Mouse (Mus musculus) liver, embryonic 13.5 days (tissue): ENCODE data around the gene Fnbp4. TPM values are rescaled to one million over a fixed set of nuclear protein-coding genes. Genes with fewer than 3 reads are reported as not detected.
A peak's percentile ranks its signal among the peaks of the same experiment; 100 is the strongest.

Experiments used
- ATAC-seq: fragments of 200-750 bp; cut with Nextera tagmentation; 2 replicates; pipeline ENCODE4 v1.8.0; 2017; ENCODE audit warnings: low read depth, mild to moderate bottlenecking, moderate number of reproducible peaks, moderate library complexity
- DNase-seq: peaks from one replicate; pipeline ENCODE4 v3.0.0; 2022
- H3K27ac ChIP-seq: fragments of 300-500 bp; sonication (generic); 2 replicates; pipeline ENCODE4 v1.5.1; 2015; ENCODE audit warnings: moderate library complexity, mild to moderate bottlenecking, inconsistent platforms
- H3K27me3 ChIP-seq: fragments of 300-500 bp; sonication (generic); 2 replicates; pipeline ENCODE4 v1.6.1; 2015; ENCODE audit warnings: mild to moderate bottlenecking, inconsistent platforms
- H3K36me3 ChIP-seq: fragments of 300-500 bp; sonication (generic); 2 replicates; pipeline ENCODE4 v1.6.1; 2015; ENCODE audit warnings: mild to moderate bottlenecking, inconsistent platforms
- H3K4me1 ChIP-seq: fragments of 300-500 bp; sonication (generic); replicated peaks from 2 replicates; pipeline ENCODE4 v1.6.1; 2015; ENCODE audit warnings: inconsistent platforms
- H3K4me2 ChIP-seq: fragments of 300-500 bp; sonication (generic); 2 replicates; pipeline ENCODE4 v1.6.1; 2015; ENCODE audit warnings: inconsistent platforms, mild to moderate bottlenecking, moderate library complexity
- H3K4me3 ChIP-seq: fragments of 300-500 bp; sonication (generic); replicated peaks from 2 replicates; pipeline ENCODE4 v1.5.1; 2015; ENCODE audit warnings: mild to moderate bottlenecking, inconsistent platforms
- H3K9ac ChIP-seq: fragments of 300-500 bp; sonication (generic); 2 replicates; pipeline ENCODE4 v1.6.1; 2015; ENCODE audit warnings: mild to moderate bottlenecking, inconsistent platforms
- H3K9me3 ChIP-seq: fragments of 300-500 bp; sonication (generic); replicated peaks from 2 replicates; pipeline ENCODE4 v1.6.1; 2016; ENCODE audit warnings: inconsistent platforms
- WGBS: fragments of 180-500 bp; shearing (Covaris S2); methylation state at CpG from one replicate; pipeline ENCODE4 v1.1.7; 2015; ENCODE audit not compliant: insufficient replicate concordance; 5-methylcytosine and 5-hydroxymethylcytosine counted together
- polyA plus RNA-seq: library from polyadenylated mRNA; unstranded; fragments of >200 nt; fragmentation: Nextera tagmentation; extraction: Ambion mirVana; gene quantifications from 2 replicates; pipeline ENCODE4 v1.2.1, GENCODE M21; 2015

Gene Fnbp4
- polyA plus RNA-seq, 1 experiment from 2014 or later, result 30.4 TPM

DNA sequence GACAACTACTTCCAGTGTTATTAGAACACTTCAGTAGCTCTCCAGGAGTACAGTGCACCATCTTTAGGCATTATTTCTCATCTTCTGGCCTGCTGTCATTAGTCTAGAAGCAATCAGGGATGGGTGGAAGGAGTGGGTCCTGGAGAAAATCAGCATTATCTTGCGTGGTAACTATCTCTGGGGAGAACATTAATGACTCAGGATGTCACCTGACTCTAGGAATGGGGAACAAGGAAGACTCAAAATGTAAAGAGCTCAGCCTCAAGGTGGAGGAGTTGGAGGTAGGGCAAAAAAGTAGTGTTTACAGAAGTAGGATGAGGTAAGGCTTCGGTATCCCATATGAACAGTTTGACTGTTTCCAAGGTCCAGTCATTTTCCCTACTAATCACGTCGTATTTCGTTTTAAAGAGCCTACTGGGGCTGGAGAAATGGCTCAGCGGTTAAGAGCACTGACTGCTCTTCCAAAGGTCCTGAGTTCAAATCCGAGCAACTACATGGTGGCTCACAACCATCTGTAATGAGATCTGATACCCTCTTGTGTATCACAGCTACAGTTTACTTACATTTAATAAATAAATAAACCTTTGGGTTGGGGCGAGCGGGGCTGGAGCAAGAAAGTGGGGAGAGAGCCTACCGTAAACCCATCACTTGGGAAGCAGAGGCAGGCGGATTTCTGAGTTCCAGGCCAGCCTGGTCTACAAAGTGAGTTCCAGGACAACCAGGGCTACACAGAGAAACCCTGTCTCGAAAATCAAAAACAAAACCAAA lies 701 bp upstream of the Fnbp4 start:
- H3K4me2 ChIP-seq, result peak overlapping the region; percentile 76
- no peaks in the 10 kb centered on the region for H3K27me3 ChIP-seq
- no peak for ATAC-seq
- H3K27ac ChIP-seq, result peak overlapping the region; percentile 74
- peak overlapping the region; percentile 52 for H3K4me3 ChIP-seq
- H3K4me1 ChIP-seq, result peaks cover 34% of the 10 kb centered on the region
- H3K36me3 ChIP-seq, result peaks cover 23% of the 10 kb centered on the region
- H3K9me3 ChIP-seq, result no peaks in the 10 kb centered on the region
- DNase-seq, result no peak
- WGBS, result 43% methylated on average over 12 of the region's 12 CpGs
- H3K9ac ChIP-seq, result peak overlapping the region; percentile 63

DNA sequence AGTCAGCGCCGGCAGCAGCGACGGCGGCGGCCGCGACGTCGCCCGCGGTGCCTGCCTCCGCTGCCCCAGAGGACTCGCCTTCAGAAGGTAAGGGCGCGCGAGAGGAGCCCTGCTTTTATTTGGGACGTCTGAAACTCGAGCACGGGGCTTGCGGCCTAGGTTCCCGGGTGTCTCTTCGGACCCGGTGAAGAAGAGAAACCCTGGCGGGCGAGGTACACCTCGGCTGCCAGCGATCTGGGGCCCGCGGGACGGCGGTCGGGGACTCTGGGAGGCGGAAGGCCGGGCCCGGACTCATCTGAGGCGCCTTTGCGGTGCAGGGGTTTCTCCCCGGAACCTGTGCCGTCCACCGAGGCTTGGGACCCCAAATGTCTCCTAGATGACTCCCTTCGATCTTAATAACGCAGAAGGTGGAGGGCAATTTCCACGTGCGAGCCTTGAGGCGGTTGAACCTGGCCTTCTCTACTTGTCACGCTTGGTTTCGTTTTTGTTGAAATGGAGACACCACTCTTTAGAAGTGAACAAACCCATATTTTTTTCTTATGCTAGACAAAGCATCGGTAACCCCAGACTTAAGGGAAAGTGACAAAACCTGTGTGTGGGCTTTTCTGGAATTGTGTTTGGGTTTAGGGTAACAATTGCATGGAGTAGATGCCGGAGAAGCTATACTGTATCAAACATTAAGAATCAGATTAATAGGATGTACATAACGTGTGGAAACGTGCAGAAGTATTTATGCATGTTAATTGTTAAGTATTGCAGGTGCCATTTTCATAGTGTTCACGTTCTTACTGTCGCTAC lies 769 bp downstream of the Fnbp4 start:
- no peaks in the 10 kb centered on the region for H3K9me3 ChIP-seq
- H3K4me2 ChIP-seq, result peak overlapping the region; percentile 77
- under 1% methylated on average over 54 of the region's 54 CpGs for WGBS
- H3K27me3 ChIP-seq, result no peaks in the 10 kb centered on the region
- peaks cover 41% of the 10 kb centered on the region for H3K4me1 ChIP-seq
- no peak for DNase-seq
- peaks cover 37% of the 10 kb centered on the region for H3K36me3 ChIP-seq
- peak; percentile 42 for ATAC-seq
- peak overlapping the region; percentile 87 for H3K4me3 ChIP-seq
- peak overlapping the region; percentile 96 for H3K9ac ChIP-seq
- peak overlapping the region; percentile 93 for H3K27ac ChIP-seq

DNA sequence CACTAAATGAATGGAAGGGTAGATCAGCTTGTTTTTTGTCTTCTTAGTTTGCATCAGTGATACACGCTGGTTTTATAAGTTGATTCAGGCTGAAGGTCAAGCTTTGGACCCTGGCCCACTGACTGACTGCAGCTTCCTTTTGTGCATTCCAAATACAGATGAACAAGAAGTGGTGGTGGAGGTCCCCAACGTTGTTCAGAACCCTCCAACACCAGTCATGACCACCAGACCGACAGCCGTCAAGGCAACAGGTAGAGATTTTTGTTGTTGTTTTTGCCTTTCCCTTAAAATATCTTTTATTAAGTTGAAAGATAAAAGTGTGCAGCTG lies 1.3 kb downstream of the Fnbp4 start:
- DNase-seq (no peak), ATAC-seq (no peak)
- WGBS, result 7% methylated on average over 4 of the region's 4 CpGs
- H3K4me1 ChIP-seq, result peaks cover 41% of the 10 kb centered on the region
- peak overlapping the region; percentile 93 for H3K27ac ChIP-seq
- H3K27me3 ChIP-seq, result no peaks in the 10 kb centered on the region
- no peaks in the 10 kb centered on the region for H3K9me3 ChIP-seq
- H3K36me3 ChIP-seq, result peaks cover 42% of the 10 kb centered on the region
- peak overlapping the region; percentile 77 for H3K4me2 ChIP-seq
- peak overlapping the region; percentile 87 for H3K4me3 ChIP-seq
- H3K9ac ChIP-seq, result peak overlapping the region; percentile 96

DNA sequence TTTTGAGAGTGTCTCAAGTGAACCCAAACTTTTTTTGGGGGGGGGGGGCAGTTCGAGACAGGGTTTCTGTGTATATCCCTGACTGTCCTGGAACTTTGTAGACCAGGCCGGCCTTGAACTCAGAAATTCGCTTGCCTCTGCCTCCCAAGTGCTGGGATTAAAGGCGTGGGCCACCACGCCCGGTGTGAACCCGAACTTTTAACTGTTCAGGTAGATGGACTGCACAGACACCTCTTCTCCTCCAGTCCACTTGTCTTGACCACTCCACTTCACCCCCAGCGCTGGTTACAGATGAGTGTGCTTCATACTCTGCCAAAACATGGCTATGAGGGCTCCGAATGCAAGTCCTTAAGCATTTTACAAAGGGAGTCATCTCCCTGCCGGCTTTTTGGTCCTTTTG lies 2.0 kb downstream of the Fnbp4 start:
- ATAC-seq, result no peak
- H3K9ac ChIP-seq, result peak overlapping the region; percentile 96
- peak overlapping the region; percentile 77 for H3K4me2 ChIP-seq
- H3K27ac ChIP-seq, result no peak overlapping the region
- peaks cover 41% of the 10 kb centered on the region for H3K4me1 ChIP-seq
- peak overlapping the region; percentile 87 for H3K4me3 ChIP-seq
- H3K36me3 ChIP-seq, result peaks cover 48% of the 10 kb centered on the region
- no peaks in the 10 kb centered on the region for H3K9me3 ChIP-seq
- no peak for DNase-seq
- H3K27me3 ChIP-seq, result no peaks in the 10 kb centered on the region
- 74% methylated on average over 10 of the region's 10 CpGs for WGBS

DNA sequence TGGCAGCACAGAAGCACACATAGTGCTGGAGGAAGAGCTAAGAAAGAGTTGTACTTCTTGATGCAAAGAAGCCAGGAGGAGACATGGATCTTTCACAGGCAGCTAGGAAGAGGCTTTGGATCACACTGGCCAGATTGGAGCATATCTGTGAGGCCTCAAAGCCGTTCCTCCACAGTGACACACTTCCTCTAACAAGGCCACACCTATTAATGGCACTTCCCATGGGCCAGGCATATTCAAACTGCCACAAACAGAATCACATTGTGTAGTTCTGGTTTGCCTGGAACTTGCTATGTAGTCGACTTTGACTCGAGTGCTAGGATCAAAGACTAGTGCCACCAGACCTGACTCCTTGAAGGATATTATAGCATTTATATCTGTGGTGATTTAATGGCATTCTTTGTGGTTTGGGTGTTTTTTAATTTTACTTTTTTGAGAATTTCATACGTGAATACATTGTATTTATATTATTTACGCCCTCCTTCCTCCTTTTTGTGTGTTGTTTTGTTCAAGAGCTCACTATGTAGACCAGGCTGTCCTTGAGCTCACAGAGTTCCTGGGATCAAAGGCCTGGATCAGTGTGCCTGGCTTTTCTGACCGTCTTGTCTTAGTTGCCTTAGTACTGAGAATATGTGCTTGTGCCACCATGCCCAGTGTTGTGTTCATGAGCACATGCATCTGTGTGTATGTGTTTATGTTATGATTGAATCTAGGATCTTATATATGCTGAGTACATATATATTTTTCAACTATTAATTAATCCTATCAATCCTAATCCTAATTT lies 4.7 kb downstream of the Fnbp4 start:
- peaks cover 74% of the 10 kb centered on the region for H3K36me3 ChIP-seq
- H3K9me3 ChIP-seq, result no peaks in the 10 kb centered on the region
- DNase-seq (no peak), ATAC-seq (no peak)
- no peak overlapping the region for H3K27ac ChIP-seq
- no peak overlapping the region for H3K4me2 ChIP-seq
- peaks cover 34% of the 10 kb centered on the region for H3K4me1 ChIP-seq
- no peak overlapping the region for H3K4me3 ChIP-seq
- H3K27me3 ChIP-seq, result no peaks in the 10 kb centered on the region
- no peak overlapping the region for H3K9ac ChIP-seq
- 65% methylated on average over 6 of the region's 6 CpGs for WGBS

DNA sequence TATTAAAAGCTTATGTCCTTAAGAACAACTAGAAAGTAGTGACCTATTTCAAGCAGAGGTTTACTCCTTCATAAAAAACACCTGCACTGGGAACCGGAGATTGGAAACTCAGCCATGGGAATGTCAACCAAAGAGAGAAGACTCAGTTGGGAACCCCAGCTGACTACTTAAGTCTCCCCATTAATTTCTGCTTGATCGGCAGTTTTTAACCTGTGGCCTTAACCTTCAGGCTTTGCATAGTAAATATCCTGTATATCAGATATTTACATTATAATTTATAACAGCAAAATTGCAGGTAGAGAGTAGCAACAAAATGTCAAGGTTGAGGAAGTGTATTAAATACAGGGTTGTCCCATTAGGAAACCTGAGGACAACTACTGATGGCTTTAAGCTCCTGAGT lies 8.4 kb downstream of the Fnbp4 start:
- Histone ChIP-seq H3K27me3 (no peaks in the 10 kb centered on the region), H3K27ac (no peak overlapping the region), H3K4me3 (no peak overlapping the region), H3K4me1 (peaks cover 16% of the 10 kb centered on the region), H3K4me2 (no peak overlapping the region), H3K36me3 (peaks cover 93% of the 10 kb centered on the region), H3K9me3 (no peaks in the 10 kb centered on the region), H3K9ac (no peak overlapping the region)
- 89% methylated on average over 2 of the region's 2 CpGs for WGBS
- ATAC-seq (no peak), DNase-seq (no peak)

DNA sequence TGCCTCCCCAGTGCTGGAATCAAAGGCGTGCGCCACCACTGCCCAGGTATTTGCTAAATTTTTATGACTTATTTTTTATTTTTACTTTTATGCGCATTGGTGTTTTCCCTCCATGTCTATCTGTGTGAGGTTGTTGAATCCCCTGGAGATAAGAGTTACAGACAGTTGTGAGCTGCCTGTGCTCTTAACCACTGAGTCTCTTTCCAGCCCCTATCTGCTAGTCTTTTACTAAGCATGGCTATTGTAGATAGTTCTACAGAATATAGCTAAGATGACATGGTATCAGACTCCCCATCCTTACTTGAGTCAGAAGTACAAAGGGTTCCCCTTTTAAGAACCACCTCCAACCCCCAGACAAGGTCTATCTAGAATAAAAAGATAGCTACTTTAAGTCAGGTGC lies 9.0 kb downstream of the Fnbp4 start:
- H3K9me3 ChIP-seq, result no peaks in the 10 kb centered on the region
- DNase-seq (no peak), ATAC-seq (no peak)
- no peaks in the 10 kb centered on the region for H3K27me3 ChIP-seq
- peaks cover 10% of the 10 kb centered on the region for H3K4me1 ChIP-seq
- H3K9ac ChIP-seq, result no peak overlapping the region
- peaks cover 93% of the 10 kb centered on the region for H3K36me3 ChIP-seq
- H3K4me3 ChIP-seq, result no peak overlapping the region
- H3K27ac ChIP-seq, result no peak overlapping the region
- 79% methylated on average over 3 of the region's 3 CpGs for WGBS
- no peak overlapping the region for H3K4me2 ChIP-seq

DNA sequence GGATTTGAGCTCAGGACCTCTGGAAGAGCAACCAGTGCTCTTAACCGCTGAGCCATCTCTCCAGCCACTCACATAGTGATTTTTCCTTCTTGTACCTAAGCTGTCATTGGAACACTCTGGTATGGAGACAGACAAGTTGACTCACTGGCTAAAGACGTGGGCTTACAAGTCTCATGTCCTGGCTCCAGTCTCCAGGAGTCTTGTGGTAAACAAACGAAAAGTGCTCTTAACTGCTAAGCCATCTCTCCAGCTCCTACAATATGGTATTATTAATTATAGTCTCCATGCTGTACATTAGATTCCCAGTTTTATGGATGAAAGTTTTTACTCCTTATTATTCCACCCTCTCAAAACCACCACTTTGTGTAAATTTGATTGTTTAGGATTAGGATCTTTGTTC lies 20.0 kb downstream of the Fnbp4 start:
- H3K4me3 ChIP-seq, result no peak overlapping the region
- peaks cover 92% of the 10 kb centered on the region for H3K36me3 ChIP-seq
- no peaks in the 10 kb centered on the region for H3K9me3 ChIP-seq
- H3K4me1 ChIP-seq, result no peaks in the 10 kb centered on the region
- no peak overlapping the region for H3K9ac ChIP-seq
- ATAC-seq (no peak), DNase-seq (no peak)
- H3K27me3 ChIP-seq, result no peaks in the 10 kb centered on the region
- WGBS, result 80% methylated on average over 3 of the region's 3 CpGs
- H3K27ac ChIP-seq, result no peak overlapping the region
- H3K4me2 ChIP-seq, result no peak overlapping the region

DNA sequence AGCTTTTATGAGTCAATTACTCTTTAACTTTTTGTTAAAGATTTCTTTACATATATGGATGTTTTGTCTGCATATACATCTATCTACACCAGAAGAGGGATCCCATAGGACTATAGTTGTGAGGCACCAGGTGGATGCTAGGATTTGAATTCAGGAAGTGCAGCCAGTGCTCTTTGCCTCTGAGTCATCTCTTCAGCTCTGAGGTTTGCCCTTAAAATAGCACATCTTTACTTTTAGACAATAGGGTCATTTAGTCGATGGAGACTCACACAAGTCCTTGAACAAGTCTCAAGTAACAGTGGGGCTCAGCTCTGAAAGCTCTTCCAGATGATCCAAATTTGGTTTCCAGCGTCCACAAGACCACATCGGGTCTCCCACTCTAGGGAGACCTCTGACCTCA lies 36.2 kb downstream of the Fnbp4 start:
- no peak for DNase-seq
- H3K27me3 ChIP-seq, result peaks cover 29% of the 10 kb centered on the region
- peaks cover 48% of the 10 kb centered on the region for H3K36me3 ChIP-seq
- no peak for ATAC-seq
- no peak overlapping the region for H3K4me2 ChIP-seq
- H3K4me1 ChIP-seq, result peaks cover 12% of the 10 kb centered on the region
- no peaks in the 10 kb centered on the region for H3K9me3 ChIP-seq
- H3K9ac ChIP-seq, result no peak overlapping the region
- H3K27ac ChIP-seq, result no peak overlapping the region
- 50% methylated on average over 3 of the region's 3 CpGs for WGBS
- H3K4me3 ChIP-seq, result no peak overlapping the region

DNA sequence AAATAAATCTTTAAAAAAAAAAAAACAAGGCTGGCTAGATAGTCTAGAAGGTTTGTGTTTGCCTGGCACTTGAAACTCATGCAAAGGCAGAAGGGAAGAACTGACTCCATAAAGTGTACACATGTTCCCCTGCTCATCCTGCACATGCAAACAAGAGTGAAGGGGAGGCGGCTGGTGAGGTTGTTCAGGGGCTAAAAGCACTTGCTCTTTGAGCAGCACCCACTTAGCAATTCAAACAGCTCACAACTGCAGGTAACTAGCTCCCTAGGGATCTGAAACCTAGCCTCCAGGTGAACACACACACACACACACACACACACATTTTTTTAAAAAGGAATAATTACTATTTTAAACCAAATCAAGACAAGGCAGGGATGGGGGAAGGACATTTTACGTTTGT lies 36.8 kb downstream of the Fnbp4 start:
- ATAC-seq (no peak), DNase-seq (no peak)
- H3K9me3 ChIP-seq, result no peaks in the 10 kb centered on the region
- peaks cover 42% of the 10 kb centered on the region for H3K36me3 ChIP-seq
- peaks cover 12% of the 10 kb centered on the region for H3K4me1 ChIP-seq
- no peak overlapping the region for H3K27ac ChIP-seq
- H3K9ac ChIP-seq, result no peak overlapping the region
- no peak overlapping the region for H3K4me3 ChIP-seq
- H3K4me2 ChIP-seq, result no peak overlapping the region
- peaks cover 29% of the 10 kb centered on the region for H3K27me3 ChIP-seq
- 46% methylated on average over 2 of the region's 2 CpGs for WGBS

DNA sequence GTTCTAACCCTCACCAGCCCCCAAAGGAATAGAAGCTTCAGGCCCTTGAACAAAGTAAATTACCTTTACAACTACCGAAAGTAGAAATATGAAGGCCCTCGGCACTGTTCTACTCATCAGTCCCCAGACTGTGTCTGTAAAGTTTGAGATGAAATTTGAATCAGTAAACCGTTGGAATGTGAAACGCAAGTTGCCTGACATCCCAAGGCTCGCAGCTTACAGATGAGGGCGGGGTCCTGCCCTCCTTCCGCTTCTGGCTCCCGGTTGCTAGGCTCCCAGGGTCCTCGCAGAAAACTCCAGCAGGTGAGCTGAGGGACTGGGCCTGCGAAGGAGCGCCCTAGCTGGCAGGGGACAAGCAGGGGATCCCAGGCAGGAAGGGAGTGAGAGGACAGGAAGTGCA lies 37.3 kb downstream of the Fnbp4 start, which contains the start of gene Agbl2:
Gene Agbl2, plus strand, starts transcription at position 270 of the 400 bp plus-strand sequence.
- Histone ChIP-seq H3K4me3 (peak within 1 kb of the TSS; percentile 48), H3K9me3 (no peaks in the 10 kb centered on the region), H3K4me1 (peaks cover 12% of the 10 kb centered on the region), H3K4me2 (peak within 1 kb of the TSS; percentile 60), H3K27me3 (peaks cover 29% of the 10 kb centered on the region), H3K36me3 (peaks cover 38% of the 10 kb centered on the region), H3K27ac (no peak within 1 kb of the TSS), H3K9ac (no peak within 1 kb of the TSS)
- ATAC-seq (peak; percentile 26; the same call in 1 of the 2 replicates), DNase-seq (no peak)
- WGBS, result 6% methylated on average over 11 of the region's 11 CpGs
